Mouse (Mus musculus): Measurements from ENCODE around the gene Plekha7. TPM values are rescaled to one million over a fixed set of nuclear protein-coding genes. Genes with fewer than 3 reads are reported as not detected.

Plekha7 gene
- total and polyA plus RNA-seq, 2 experiments from 2014 or later = 7.9 to 22.8 TPM

GRCm38 (mm10) chr7:116240791-116241474 is 67.2 kb downstream of the Plekha7 start:
- WGBS = 68% methylated on average over 12 of the region's 12 CpGs
- ATAC-seq (no peak), DNase-seq (ENCODE audit: low spot score) (no peak)
- H3K27ac ChIP-seq = no peak overlapping the region
- H3K4me2 ChIP-seq (ENCODE audit: low read depth, low read length) = no peak overlapping the region
- no peaks in the 10 kb centered on the region for H3K9me3 ChIP-seq (ENCODE audit: low read length)
- H3K36me3 ChIP-seq (ENCODE audit: insufficient read depth, low read length) = no peaks in the 10 kb centered on the region
- H3K4me1 ChIP-seq (ENCODE audit: insufficient read depth, low read length) = peaks cover 11% of the 10 kb centered on the region
- no peak for TF ChIP-seq CTCF (IDR thresholded peaks at IDR 0.05; ENCODE audit: low read depth)
- no peaks in the 10 kb centered on the region for H3K27me3 ChIP-seq (ENCODE audit: insufficient read depth, low read length)
- no peak overlapping the region for H3K9ac ChIP-seq (replicated peaks; ENCODE audit: low read length)
- H3K4me3 ChIP-seq (ENCODE audit: low read length) = no peak overlapping the region

- Histone ChIP-seq H3K36me3 (ENCODE audit: insufficient read depth, low read length) (no peaks in the 10 kb centered on the region), H3K27ac (no peak overlapping the region), H3K4me1 (ENCODE audit: insufficient read depth, low read length) (peaks cover 16% of the 10 kb centered on the region), H3K27me3 (ENCODE audit: insufficient read depth, low read length) (no peaks in the 10 kb centered on the region), H3K9ac (replicated peaks; ENCODE audit: low read length) (no peak overlapping the region), H3K4me3 (ENCODE audit: low read length) (no peak overlapping the region), H3K4me2 (ENCODE audit: low read depth, low read length) (no peak overlapping the region), H3K9me3 (ENCODE audit: low read length) (no peaks in the 10 kb centered on the region)
- no peak for ATAC-seq
- TF ChIP-seq CTCF (IDR thresholded peaks at IDR 0.05; ENCODE audit: low read depth) = no peak
- 66% methylated on average over 4 of the region's 4 CpGs for WGBS
- no peak for DNase-seq (ENCODE audit: low spot score)
These were observed 67.8 kb downstream of the Plekha7 start for GRCm38 (mm10) chr7:116240353-116240752.

DNA sequence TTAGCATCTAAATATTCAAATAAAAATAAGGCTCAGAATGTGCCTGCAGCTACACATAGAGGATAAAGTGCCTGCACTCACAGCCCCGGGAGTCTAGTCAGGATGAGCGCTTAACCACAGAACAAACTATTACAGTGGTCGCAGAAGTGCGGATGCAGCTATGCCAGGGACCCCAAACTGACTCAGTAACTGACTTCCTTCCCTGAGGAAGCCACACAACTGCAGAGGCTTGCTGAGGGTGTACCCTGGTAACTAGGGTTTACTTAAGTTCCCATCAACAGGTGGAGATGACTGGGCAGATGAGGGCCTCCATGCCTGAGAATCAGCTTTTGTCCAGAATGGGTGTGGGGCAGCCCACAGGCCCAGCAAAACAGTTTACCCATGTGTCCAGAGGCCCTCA is 69.9 kb downstream of the Plekha7 start:
- Histone ChIP-seq H3K9ac (replicated peaks; ENCODE audit: low read length) (no peak overlapping the region), H3K36me3 (ENCODE audit: insufficient read depth, low read length) (no peaks in the 10 kb centered on the region), H3K27ac (no peak overlapping the region), H3K4me3 (ENCODE audit: low read length) (no peak overlapping the region), H3K4me1 (ENCODE audit: insufficient read depth, low read length) (peaks cover 20% of the 10 kb centered on the region), H3K9me3 (ENCODE audit: low read length) (no peaks in the 10 kb centered on the region), H3K4me2 (ENCODE audit: low read depth, low read length) (no peak overlapping the region), H3K27me3 (ENCODE audit: insufficient read depth, low read length) (no peaks in the 10 kb centered on the region)
- DNase-seq (ENCODE audit: low spot score) = no peak
- no peak for ATAC-seq
- 67% methylated on average over 4 of the region's 4 CpGs for WGBS
- TF ChIP-seq CTCF (IDR thresholded peaks at IDR 0.05; ENCODE audit: low read depth) = no peak

GRCm38 (mm10) chr7:116237157-116237981 is 70.8 kb downstream of the Plekha7 start:
- peak overlapping the region; percentile 52 for H3K4me3 ChIP-seq (ENCODE audit: low read length)
- DNase-seq (ENCODE audit: low spot score) = peak; percentile 49
- H3K4me1 ChIP-seq (ENCODE audit: insufficient read depth, low read length) = peaks cover 20% of the 10 kb centered on the region
- no peaks in the 10 kb centered on the region for H3K9me3 ChIP-seq (ENCODE audit: low read length)
- peak overlapping the region; percentile 67 for H3K9ac ChIP-seq (replicated peaks; ENCODE audit: low read length)
- ATAC-seq = peak; percentile 59
- no peak for TF ChIP-seq CTCF (IDR thresholded peaks at IDR 0.05; ENCODE audit: low read depth)
- H3K27me3 ChIP-seq (ENCODE audit: insufficient read depth, low read length) = no peaks in the 10 kb centered on the region
- peak overlapping the region; percentile 93 for H3K4me2 ChIP-seq (ENCODE audit: low read depth, low read length)
- H3K27ac ChIP-seq = peak overlapping the region; percentile 73
- WGBS = under 1% methylated on average over 63 of the region's 69 CpGs
- no peaks in the 10 kb centered on the region for H3K36me3 ChIP-seq (ENCODE audit: insufficient read depth, low read length)

DNA sequence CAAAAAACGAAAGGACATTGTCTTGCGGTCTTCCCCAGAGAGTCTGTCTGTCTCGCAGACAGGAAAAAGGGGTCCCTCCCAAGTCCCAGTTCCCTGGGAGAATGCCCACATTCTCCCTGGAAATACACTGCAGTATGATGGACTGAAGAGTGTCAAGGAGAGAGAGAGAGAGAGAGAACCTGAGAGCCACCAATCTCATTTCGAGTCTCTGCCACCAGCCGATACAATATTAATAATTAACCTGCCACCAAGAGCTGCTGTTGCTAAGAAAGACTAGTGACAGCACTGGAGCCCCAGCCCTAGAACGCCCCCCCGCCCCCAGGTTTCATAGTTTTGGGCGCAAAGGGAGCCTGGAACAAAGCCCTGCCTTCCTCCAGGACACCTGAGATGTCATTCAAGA is 71.6 kb downstream of the Plekha7 start:
- ATAC-seq = peak; percentile 24; the same call in 1 of the 2 replicates
- TF ChIP-seq CTCF (IDR thresholded peaks at IDR 0.05; ENCODE audit: low read depth) = no peak

DNA sequence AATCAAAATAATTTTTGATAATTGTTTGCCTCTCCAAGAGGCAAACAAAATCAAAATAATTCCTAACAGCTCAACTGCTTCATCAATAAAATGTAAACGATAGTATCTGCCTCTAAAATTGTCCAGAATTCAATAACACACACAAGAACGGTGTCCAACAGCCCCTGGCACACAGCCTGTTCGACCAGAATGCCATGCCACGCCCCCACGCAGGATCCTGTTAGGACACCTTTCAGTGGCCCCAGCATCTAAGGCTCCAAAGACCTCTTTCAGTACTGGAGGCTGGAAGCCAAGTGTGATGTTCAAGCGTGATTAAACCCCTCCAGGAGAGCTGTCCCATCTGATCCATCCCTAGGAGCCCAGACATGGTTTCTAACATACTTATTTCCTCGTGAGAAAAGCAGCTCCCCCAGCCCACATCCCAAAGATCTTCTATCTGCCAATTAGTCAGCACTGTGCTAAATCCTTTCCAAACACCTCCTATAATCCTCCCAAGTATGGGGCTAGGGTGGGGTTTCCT is 73.8 kb downstream of the Plekha7 start:
- Histone ChIP-seq H3K36me3 (ENCODE audit: insufficient read depth, low read length) (no peaks in the 10 kb centered on the region), H3K4me2 (ENCODE audit: low read depth, low read length) (no peak overlapping the region), H3K4me3 (ENCODE audit: low read length) (no peak overlapping the region), H3K4me1 (ENCODE audit: insufficient read depth, low read length) (peaks cover 20% of the 10 kb centered on the region), H3K9ac (replicated peaks; ENCODE audit: low read length) (no peak overlapping the region), H3K27me3 (ENCODE audit: insufficient read depth, low read length) (no peaks in the 10 kb centered on the region), H3K9me3 (ENCODE audit: low read length) (no peaks in the 10 kb centered on the region), H3K27ac (no peak overlapping the region)
- WGBS = 50% methylated on average over 7 of the region's 7 CpGs
- DNase-seq (ENCODE audit: low spot score) (peak; percentile 34), ATAC-seq (no peak)
- no peak for TF ChIP-seq CTCF (IDR thresholded peaks at IDR 0.05; ENCODE audit: low read depth)

More for the DNA sequence above, 71.6 kb downstream of the Plekha7 start:
- Histone ChIP-seq H3K9ac (replicated peaks; ENCODE audit: low read length) (peak overlapping the region; percentile 67; the same call in 1 of the 2 replicates), H3K27me3 (ENCODE audit: insufficient read depth, low read length) (no peaks in the 10 kb centered on the region), H3K4me2 (ENCODE audit: low read depth, low read length) (peak overlapping the region; percentile 93), H3K9me3 (ENCODE audit: low read length) (no peaks in the 10 kb centered on the region), H3K4me3 (ENCODE audit: low read length) (peak overlapping the region; percentile 52), H3K27ac (peak overlapping the region; percentile 73; the same call in 1 of the 2 replicates), H3K36me3 (ENCODE audit: insufficient read depth, low read length) (no peaks in the 10 kb centered on the region), H3K4me1 (ENCODE audit: insufficient read depth, low read length) (peaks cover 20% of the 10 kb centered on the region)
- peak; percentile 41 for DNase-seq (ENCODE audit: low spot score)
- WGBS = 36% methylated on average over 8 of the region's 8 CpGs

All from hindbrain, postnatal 0 days (tissue).